Mouse (Mus musculus) forebrain, embryonic 11.5 days (tissue): ENCODE measurements at regions not wholly inside any gene's neighbourhood (a gene's known extent, or its start where the extent isn't known, plus 50 kb on each side); places are given as distances from the start of the nearest gene placed in this dataset.

Experiments
- ATAC-seq: fragments of 200-750 bp; cut with Nextera tagmentation; replicated peaks from 2 replicates; pipeline ENCODE4 v1.8.0; 2017; ENCODE audit warnings: moderate TSS enrichment; ENCODE audit not compliant: low FRiP score
- DNase-seq: peaks from one replicate; pipeline ENCODE4 v3.0.0-alpha.2; 2017; ENCODE audit warnings: low spot score
- H3K27ac ChIP-seq: fragments of 300-500 bp; sonication (generic); 2 replicates; pipeline ENCODE4 v1.5.1; 2014; ENCODE audit warnings: low read depth, low read length
- H3K27me3 ChIP-seq: fragments of 300-500 bp; sonication (generic); 2 replicates; pipeline ENCODE4 v1.6.1; 2014; ENCODE audit warnings: mild to moderate bottlenecking, low read length, mixed read lengths; ENCODE audit not compliant: control insufficient read depth, insufficient read depth
- H3K36me3 ChIP-seq: fragments of 300-500 bp; sonication (generic); 2 replicates; pipeline ENCODE4 v1.6.1; 2014; ENCODE audit warnings: mild to moderate bottlenecking, low read length, moderate library complexity, mixed read lengths; ENCODE audit not compliant: control insufficient read depth, insufficient read depth
- H3K4me1 ChIP-seq: fragments of 300-500 bp; sonication (generic); replicated peaks from 2 replicates; pipeline ENCODE4 v1.6.1; 2014; ENCODE audit warnings: low read length, mixed read lengths; ENCODE audit not compliant: control insufficient read depth, insufficient read depth
- H3K4me2 ChIP-seq: fragments of 300-500 bp; sonication (generic); 2 replicates; pipeline ENCODE4 v1.6.1; 2014; ENCODE audit warnings: low read depth, mild to moderate bottlenecking, low read length, moderate library complexity, mixed read lengths; ENCODE audit not compliant: severe bottlenecking
- H3K4me3 ChIP-seq: fragments of 300-500 bp; sonication (generic); 2 replicates; pipeline ENCODE4 v1.5.1; 2014; ENCODE audit warnings: low read depth, low read length
- H3K9ac ChIP-seq: fragments of 300-500 bp; sonication (generic); 2 replicates; pipeline ENCODE4 v1.6.1; 2014; ENCODE audit warnings: low read length
- H3K9me3 ChIP-seq: fragments of 300-500 bp; sonication (generic); 2 replicates; pipeline ENCODE4 v1.6.1; 2016; ENCODE audit warnings: low read length, mixed read lengths; ENCODE audit not compliant: control insufficient read depth
- WGBS: fragments of 180-500 bp; shearing (Covaris S2); extraction: QIAGEN DNeasy Blood & Tissue Kit; methylation state at CpG from one replicate; pipeline ENCODE4 v1.1.7; 2014; 5-methylcytosine and 5-hydroxymethylcytosine counted together

- Histone ChIP-seq H3K9me3 (no peaks in the 10 kb centered on the region), H3K36me3 (no peaks in the 10 kb centered on the region), H3K4me2 (no peak overlapping the region), H3K9ac (no peak overlapping the region), H3K4me3 (no peak overlapping the region), H3K4me1 (no peaks in the 10 kb centered on the region), H3K27me3 (no peaks in the 10 kb centered on the region), H3K27ac (no peak overlapping the region)
- ATAC-seq (no peak), DNase-seq (no peak)
Measured at GRCm38 (mm10) chr13:16550060-16550459, 538.4 kb downstream of the Inhba start.

- H3K4me1 ChIP-seq, result no peaks in the 10 kb centered on the region
- no peak overlapping the region for H3K9ac ChIP-seq
- H3K27me3 ChIP-seq, result no peaks in the 10 kb centered on the region
- ATAC-seq (no peak), DNase-seq (no peak)
- no peaks in the 10 kb centered on the region for H3K36me3 ChIP-seq
- H3K9me3 ChIP-seq, result no peaks in the 10 kb centered on the region
- H3K27ac ChIP-seq, result no peak overlapping the region
- 88% methylated on average over 1 of the region's 1 CpGs for WGBS
- H3K4me3 ChIP-seq, result no peak overlapping the region
- H3K4me2 ChIP-seq, result no peak overlapping the region
Measured at GRCm38 (mm10) chr13:16564988-16565387, 553.3 kb downstream of the Inhba start.

DNA sequence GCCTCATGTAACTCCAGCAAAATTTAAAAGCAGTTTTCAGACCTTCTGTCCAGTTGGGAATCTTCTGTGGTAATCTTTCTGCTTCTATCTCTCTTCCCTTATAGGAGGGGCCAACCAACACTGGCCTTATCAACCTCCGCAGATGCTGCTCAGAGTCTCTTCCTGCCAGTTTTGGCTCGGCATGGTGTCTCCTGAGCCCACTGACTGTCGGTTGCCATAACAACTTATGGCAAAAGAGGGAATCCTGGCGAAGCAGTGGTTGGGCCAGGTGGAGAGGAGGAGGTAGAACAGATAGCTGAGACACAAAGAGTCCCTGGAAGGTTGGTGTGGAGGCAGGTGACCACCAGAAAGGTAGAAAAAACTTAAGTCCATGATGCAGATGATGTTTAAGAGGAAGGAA is 562.4 kb downstream of the Inhba start:
- Histone ChIP-seq H3K27ac (no peak overlapping the region), H3K9ac (no peak overlapping the region), H3K4me3 (no peak overlapping the region), H3K9me3 (no peaks in the 10 kb centered on the region), H3K36me3 (no peaks in the 10 kb centered on the region), H3K27me3 (no peaks in the 10 kb centered on the region), H3K4me1 (no peaks in the 10 kb centered on the region), H3K4me2 (no peak overlapping the region)
- ATAC-seq (no peak), DNase-seq (no peak)
- 22% methylated on average over 4 of the region's 4 CpGs for WGBS

DNA sequence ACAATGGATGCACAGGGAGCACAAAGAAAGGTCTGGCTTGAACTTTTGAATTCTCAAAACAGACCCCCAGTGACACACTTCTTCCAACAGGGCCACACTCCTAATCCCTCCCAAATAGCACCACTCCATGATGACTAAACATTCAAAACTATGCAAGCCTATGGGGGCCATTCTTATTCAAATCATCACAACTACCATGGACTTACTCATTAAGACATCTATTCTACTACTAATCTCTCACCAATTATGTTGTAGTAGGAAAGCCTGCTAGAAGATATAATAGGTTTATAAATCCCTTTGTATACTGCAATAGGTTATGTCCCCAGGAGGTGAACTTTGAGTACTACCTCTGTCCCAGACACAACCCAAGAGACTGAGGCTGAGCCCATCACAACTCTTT is 574.6 kb downstream of the Inhba start:
- no peaks in the 10 kb centered on the region; the same call in 1 of the 2 replicates for H3K27me3 ChIP-seq
- no peak overlapping the region for H3K4me3 ChIP-seq
- ATAC-seq (peak; percentile 93), DNase-seq (no peak)
- H3K4me1 ChIP-seq, result no peaks in the 10 kb centered on the region
- H3K9me3 ChIP-seq, result no peaks in the 10 kb centered on the region
- no peaks in the 10 kb centered on the region for H3K36me3 ChIP-seq
- H3K27ac ChIP-seq, result no peak overlapping the region
- no peak overlapping the region for H3K9ac ChIP-seq
- no peak overlapping the region for H3K4me2 ChIP-seq

- no peaks in the 10 kb centered on the region for H3K27me3 ChIP-seq
- no peak overlapping the region for H3K4me3 ChIP-seq
- DNase-seq (no peak), ATAC-seq (no peak)
- H3K4me2 ChIP-seq, result no peak overlapping the region
- no peaks in the 10 kb centered on the region for H3K36me3 ChIP-seq
- no peak overlapping the region for H3K27ac ChIP-seq
- H3K4me1 ChIP-seq, result no peaks in the 10 kb centered on the region
- 91% methylated on average over 5 of the region's 5 CpGs for WGBS
- no peaks in the 10 kb centered on the region for H3K9me3 ChIP-seq
- H3K9ac ChIP-seq, result no peak overlapping the region
Measured at GRCm38 (mm10) chr13:16619755-16620154, 608.1 kb downstream of the Inhba start.

DNA sequence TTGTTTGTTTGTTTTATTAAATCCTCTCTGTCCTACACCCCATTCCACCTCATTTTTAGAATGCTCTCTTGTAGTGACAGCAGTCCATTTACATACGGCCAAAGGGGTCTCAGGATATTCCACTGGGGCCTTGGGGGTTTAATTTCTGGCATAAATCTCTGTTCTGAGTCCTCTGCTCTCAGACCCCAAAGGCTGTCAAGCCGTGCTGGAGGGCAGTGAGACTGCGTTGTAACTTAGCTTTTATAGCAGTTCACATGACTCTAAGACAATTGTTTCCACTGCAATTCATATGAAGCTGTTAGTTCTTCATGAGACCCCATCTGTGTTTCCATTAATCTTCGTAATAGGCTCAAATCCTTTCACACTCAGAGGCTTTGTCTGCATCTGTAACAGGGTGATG is 614.9 kb downstream of the Inhba start:
- 71% methylated on average over 4 of the region's 4 CpGs for WGBS
- H3K4me1 ChIP-seq, result no peaks in the 10 kb centered on the region
- no peak overlapping the region for H3K9ac ChIP-seq
- DNase-seq (no peak), ATAC-seq (no peak)
- H3K9me3 ChIP-seq, result no peaks in the 10 kb centered on the region
- no peak overlapping the region for H3K27ac ChIP-seq
- no peaks in the 10 kb centered on the region for H3K36me3 ChIP-seq
- H3K4me3 ChIP-seq, result no peak overlapping the region
- no peak overlapping the region for H3K4me2 ChIP-seq
- no peaks in the 10 kb centered on the region for H3K27me3 ChIP-seq

- Histone ChIP-seq H3K9me3 (no peaks in the 10 kb centered on the region), H3K36me3 (no peaks in the 10 kb centered on the region), H3K4me2 (no peak overlapping the region), H3K9ac (no peak overlapping the region), H3K4me1 (no peaks in the 10 kb centered on the region), H3K27ac (no peak overlapping the region), H3K4me3 (no peak overlapping the region), H3K27me3 (no peaks in the 10 kb centered on the region)
- no peak for ATAC-seq
- no peak for DNase-seq
- 80% methylated on average over 5 of the region's 5 CpGs for WGBS
Measured at GRCm38 (mm10) chr13:16633445-16634092, 621.9 kb downstream of the Inhba start.

- ATAC-seq (no peak), DNase-seq (no peak)
- Histone ChIP-seq H3K36me3 (no peaks in the 10 kb centered on the region), H3K27ac (no peak overlapping the region), H3K4me3 (no peak overlapping the region), H3K9ac (no peak overlapping the region), H3K9me3 (no peaks in the 10 kb centered on the region), H3K27me3 (no peaks in the 10 kb centered on the region), H3K4me2 (no peak overlapping the region), H3K4me1 (no peaks in the 10 kb centered on the region)
- WGBS, result 80% methylated on average over 2 of the region's 2 CpGs
Measured at GRCm38 (mm10) chr13:16636251-16636650, 624.6 kb downstream of the Inhba start.

DNA sequence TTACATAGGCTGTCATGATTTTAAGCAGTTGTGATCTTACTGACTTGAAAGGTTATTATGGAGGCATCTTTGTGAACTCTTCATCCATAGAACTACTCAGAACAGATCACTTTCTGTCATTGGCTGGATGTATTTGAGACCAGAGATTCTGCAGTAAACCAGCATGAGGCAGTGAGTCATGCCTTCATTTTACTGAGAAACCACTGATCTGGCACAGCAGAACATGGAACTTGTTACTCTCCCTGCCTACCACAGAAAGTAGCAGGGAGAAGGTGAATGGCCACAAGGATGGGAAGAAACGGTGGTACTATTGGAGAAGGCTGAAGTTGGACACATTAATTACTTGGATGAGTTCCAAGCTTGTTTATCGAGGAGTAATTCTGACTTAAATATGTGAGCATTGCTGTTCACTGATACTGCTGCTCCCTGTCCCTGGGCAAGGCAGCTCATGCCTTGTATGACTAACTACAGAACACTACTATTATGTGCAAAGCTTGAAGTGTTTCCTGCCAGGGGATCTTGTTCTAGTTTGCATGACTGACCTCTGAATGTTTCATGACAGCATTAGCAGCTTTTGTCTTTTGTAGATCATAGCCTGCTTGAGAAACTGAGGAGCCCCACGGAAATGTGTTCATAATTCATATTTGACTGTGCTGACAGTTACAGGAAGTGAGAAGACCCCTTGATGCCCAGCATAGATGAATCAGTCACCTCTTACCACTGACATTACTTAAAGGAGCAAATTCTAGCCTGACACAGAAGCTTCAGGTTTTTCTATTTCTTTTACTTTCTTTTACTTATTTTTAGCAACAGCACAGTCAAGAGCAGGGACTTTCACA is 630.2 kb downstream of the Inhba start:
- no peak overlapping the region for H3K9ac ChIP-seq
- no peaks in the 10 kb centered on the region for H3K36me3 ChIP-seq
- WGBS, result 85% methylated on average over 3 of the region's 3 CpGs
- H3K9me3 ChIP-seq, result no peaks in the 10 kb centered on the region
- H3K4me1 ChIP-seq, result no peaks in the 10 kb centered on the region
- H3K27ac ChIP-seq, result no peak overlapping the region
- no peak overlapping the region for H3K4me3 ChIP-seq
- H3K27me3 ChIP-seq, result no peaks in the 10 kb centered on the region
- H3K4me2 ChIP-seq, result no peak overlapping the region
- no peak for ATAC-seq
- DNase-seq, result no peak
